Mouse (Mus musculus) brain, embryonic 14.5 days (tissue): ENCODE data around the gene Yipf2.

Experiments
- CTCF ChIP-seq: fragments of 200-500 bp; IDR thresholded peaks from 2 replicates; pipeline ENCODE4 v1.5.1; 2012; ENCODE audit warnings: inconsistent platforms, mild to moderate bottlenecking, moderate library complexity, borderline replicate concordance; ENCODE audit not compliant: insufficient read depth, insufficient read length; ENCODE audit errors: extremely low read depth
- POLR2A ChIP-seq: fragments of 200-500 bp; IDR thresholded peaks from 2 replicates; pipeline ENCODE4 v1.6.1; 2012; ENCODE audit warnings: mild to moderate bottlenecking, inconsistent platforms, borderline replicate concordance; ENCODE audit not compliant: poor library complexity, insufficient read depth, insufficient read length, severe bottlenecking; ENCODE audit errors: extremely low read depth

DNA sequence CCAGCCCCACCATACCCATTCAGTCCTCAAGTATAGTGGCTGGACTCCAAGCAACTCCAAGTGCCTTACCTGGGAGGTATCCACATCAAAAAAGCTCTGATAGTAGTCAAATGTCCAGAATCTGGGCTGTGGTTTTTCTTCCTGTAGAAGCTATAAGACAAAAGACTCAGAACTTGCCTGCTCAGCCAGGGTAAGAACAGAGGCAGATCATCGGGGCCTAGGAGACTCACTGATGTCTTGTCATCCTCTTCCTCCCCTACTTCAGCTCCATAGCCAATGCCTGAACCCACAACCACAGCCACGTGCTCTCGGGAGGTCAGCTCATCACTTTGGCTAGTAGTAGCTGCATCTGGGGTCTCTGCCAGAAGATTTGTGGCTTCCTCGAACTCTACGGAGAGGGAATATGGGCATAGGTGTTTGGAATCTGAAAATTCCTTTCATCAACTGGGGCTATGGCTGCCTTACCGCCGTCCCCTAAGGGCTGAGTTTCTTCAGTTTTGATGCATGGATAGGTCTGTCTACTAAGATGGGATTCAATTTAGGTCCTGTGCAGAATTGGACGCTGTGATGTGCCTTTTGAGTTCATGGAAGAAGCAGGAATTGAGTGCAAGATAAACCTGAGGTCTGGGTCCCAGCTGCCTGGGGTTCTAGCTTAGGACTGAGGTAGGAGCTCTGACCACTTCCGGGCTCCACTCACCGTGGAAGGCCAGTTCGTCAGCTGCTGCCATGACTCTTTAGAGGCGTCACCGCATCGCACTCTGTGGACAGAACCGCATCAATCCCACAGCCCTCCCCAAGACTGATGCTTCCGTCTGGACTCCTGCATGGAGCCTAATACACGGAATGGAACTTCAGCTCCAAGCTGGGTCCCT lies 561 bp downstream of the Yipf2 start:
- no peak for TF ChIP-seq CTCF
- no peak for TF ChIP-seq POLR2A
